ENCODE assay signal across 26 mouse cellular contexts in genomic region chr9:99089904-99090303, GRCm38 (mm10). TPM values are rescaled to one million over a fixed set of nuclear protein-coding genes. Genes with fewer than 3 reads are reported as not detected.
DNase-seq lines count a peak whose midpoint lies in the region; ATAC-seq and TF ChIP-seq lines count a peak whose summit lies in the region.
"Had no signal": no experiment of that assay in that cellular context is flagged by ENCODE, and none has a peak within 500 bp of the region (broad histone marks: within the 10 kb centered on the region; RNA-seq: fewer than 3 reads in every experiment).

No protein-coding gene starts in this region.

- H3K9me3 ChIP-seq in kidney, embryonic 15.5 days (replicated peaks) = no peaks in the 10 kb centered on the region
- H3K9me3 ChIP-seq: embryonic facial prominence, embryonic 13.5 days; forebrain, embryonic 12.5 days; heart, embryonic 13.5 days; hindbrain, embryonic 12.5 days had no signal

- no peak for TF ChIP-seq POLR2A in liver, adult 2 months (IDR thresholded peaks at IDR 0.05; ENCODE audit: extremely low read depth, insufficient read depth, low read length)

- no peak overlapping the region for H3K4me2 ChIP-seq in kidney, embryonic 15.5 days
- H3K4me2 ChIP-seq: embryonic facial prominence, embryonic 13.5 days; forebrain, embryonic 12.5 days; heart, embryonic 13.5 days; hindbrain, embryonic 12.5 days had no signal

- ATAC-seq in granulocyte monocyte progenitor cell, adult 5-6 weeks (replicated peaks; ENCODE audit: poor library complexity, severe bottlenecking) = peak; percentile 91
- ATAC-seq in megakaryocyte progenitor cell, adult 5-6 weeks (replicated peaks; ENCODE audit: poor library complexity) = peak; percentile 70
- ATAC-seq in kidney, embryonic 15.5 days (replicated peaks; ENCODE audit: low FRiP score) = no peak
- ATAC-seq: forebrain, embryonic 16.5 days; hindbrain, embryonic 16.5 days; inflammation-experienced regulatory T-cells, adult 6 months; Patski had no signal

- no peaks in the 10 kb centered on the region for H3K4me1 ChIP-seq in liver, adult 2 months (ENCODE audit: control insufficient read depth, insufficient read depth, low read length)
- no peaks in the 10 kb centered on the region for H3K4me1 ChIP-seq in kidney, embryonic 15.5 days
- H3K4me1 ChIP-seq: embryonic facial prominence, embryonic 13.5 days; heart, embryonic 13.5 days had no signal

- DNase-seq in liver, adult 2 months (ENCODE audit: extremely low read depth, low read depth, low spot score) = peak; percentile 24
- DNase-seq in liver = no peak
- DNase-seq in embryo, embryonic 10 days (ENCODE audit: low spot score) = no peak
- no peak for DNase-seq in adrenal gland, adult (ENCODE audit: inconsistent age in 2 of 2, low spot score in 1 of 2)
- DNase-seq: cerebellum, adult 11 months; cerebellum, adult 8-10 months; cerebellum, postnatal 14 days; gastrocnemius, postnatal 25 days; heart, adult 11 months; heart, postnatal 36 days had no signal

- H3K27me3 ChIP-seq in liver, adult 2 months (ENCODE audit: control insufficient read depth, insufficient read depth, low read length) = no peaks in the 10 kb centered on the region
- no peaks in the 10 kb centered on the region for H3K27me3 ChIP-seq in kidney, embryonic 15.5 days
- H3K27me3 ChIP-seq: embryonic facial prominence, embryonic 13.5 days; forebrain, embryonic 12.5 days; heart, embryonic 13.5 days; hindbrain, embryonic 12.5 days; Patski had no signal

- H3K79me2 ChIP-seq in liver, adult 2 months (ENCODE audit: control insufficient read depth, insufficient read depth, low read length) = no peaks in the 10 kb centered on the region; the same call in 1 of the 2 replicates

- 84% methylated on average over 4 of the region's 4 CpGs for WGBS in liver, adult 2 months
- 93% methylated on average over 4 of the region's 4 CpGs for WGBS in kidney, embryonic 15.5 days

- no peak overlapping the region for H3K4me3 ChIP-seq in liver, adult 2 months (ENCODE audit: insufficient read depth, low read depth, low read length)
- no peak overlapping the region for H3K4me3 ChIP-seq in kidney, embryonic 15.5 days (replicated peaks)
- H3K4me3 ChIP-seq: embryonic facial prominence, embryonic 13.5 days; forebrain, embryonic 12.5 days; heart, embryonic 13.5 days; hindbrain, embryonic 12.5 days had no signal

- H3K27ac ChIP-seq in liver, adult 2 months (replicated peaks; ENCODE audit: insufficient read depth, low read depth, low read length) = no peak overlapping the region
- no peak overlapping the region for H3K27ac ChIP-seq in kidney, embryonic 15.5 days
- H3K27ac ChIP-seq: embryonic facial prominence, embryonic 13.5 days; forebrain, embryonic 12.5 days; heart, embryonic 13.5 days; hindbrain, embryonic 12.5 days had no signal

- TF ChIP-seq CTCF in liver, adult 2 months (IDR thresholded peaks at IDR 0.05; ENCODE audit: low read depth, low read length) = no peak

- peaks cover 37% of the 10 kb centered on the region for H3K36me3 ChIP-seq in liver, adult 2 months (ENCODE audit: control insufficient read depth, insufficient read depth, low read length)
- H3K36me3 ChIP-seq in kidney, embryonic 15.5 days = no peaks in the 10 kb centered on the region

- no peak overlapping the region for H3K9ac ChIP-seq in liver, adult 2 months (ENCODE audit: low read depth, low read length)
- no peak overlapping the region for H3K9ac ChIP-seq in kidney, embryonic 15.5 days
- H3K9ac ChIP-seq: embryonic facial prominence, embryonic 13.5 days; forebrain, embryonic 12.5 days; heart, embryonic 13.5 days; hindbrain, embryonic 12.5 days had no signal

RNA-seq across cellular contexts. Expression of gene Pik3cb, which starts 50.5 kb away (rescaled TPM):
- total RNA-seq in liver, adult 2 months (2014; rRNA removed) = 4.2 and 4.6 TPM in 2 replicates
- polyA plus RNA-seq in liver, adult 2 months (2012; rRNA removed) = 2.3 and 2.5 TPM in 2 replicates
- total RNA-seq in granulocyte monocyte progenitor cell, adult 5-6 weeks (2014; fragmentation: Nextera tagmentation) = 9.9 and 10.5 TPM in 2 replicates
- 4.6 and 5.6 TPM in 2 replicates for total RNA-seq in granulocyte monocyte progenitor cell, adult 5-6 weeks (2017)
- total RNA-seq in megakaryocyte progenitor cell, adult 5-6 weeks (2015) = 12.3 and 13.5 TPM in 2 replicates
- 4.6 and 5.3 TPM in 2 replicates for total RNA-seq in megakaryocyte progenitor cell, adult 5-6 weeks (2017)
- polyA plus RNA-seq in kidney, embryonic 15.5 days (2015; fragmentation: Nextera tagmentation; extraction: Ambion mirVana) = 1.3 and 1.4 TPM in 2 replicates

RNA-seq across cellular contexts. Expression of gene Gm1123, which starts 54.4 kb away (rescaled TPM):
- total RNA-seq in liver, adult 2 months (2014; rRNA removed) = not detected in 2 replicates
- polyA plus RNA-seq in liver, adult 2 months (2012; rRNA removed) = not detected in 2 replicates
- not detected in 2 replicates for total RNA-seq in granulocyte monocyte progenitor cell, adult 5-6 weeks (2014; fragmentation: Nextera tagmentation)
- total RNA-seq in granulocyte monocyte progenitor cell, adult 5-6 weeks (2017) = not detected in 2 replicates
- total RNA-seq in megakaryocyte progenitor cell, adult 5-6 weeks (2015) = not detected in 2 replicates
- total RNA-seq in megakaryocyte progenitor cell, adult 5-6 weeks (2017) = not detected in 2 replicates
- 0.17 and 0.80 TPM in 2 replicates for polyA plus RNA-seq in kidney, embryonic 15.5 days (2015; fragmentation: Nextera tagmentation; extraction: Ambion mirVana)
- total RNA-seq: adrenal gland, adult 8-10 months; adrenal gland, postnatal 36 days; gastrocnemius, adult 18-20 months; gastrocnemius, postnatal 25 days; heart, postnatal 36 days had no signal
- polyA plus RNA-seq: C2C12; cortical plate, adult 2 months; embryonic facial prominence, embryonic 13.5 days; forebrain, embryonic 12.5 days; forebrain, embryonic 16.5 days; heart, embryonic 13.5 days; hindbrain, embryonic 12.5 days; Patski had no signal
